Mouse (Mus musculus): ENCODE measurements around the gene Ttc12.

Gene Ttc12

GRCm38 (mm10) chr9:49488912-49489895, 3.2 kb upstream of the Ttc12 start:
- peak; percentile 84 for DNase-seq

- DNase-seq, result no peak
Observed at GRCm38 (mm10) chr9:49488258-49488657, 2.2 kb upstream of the Ttc12 start.

- no peak for DNase-seq
Observed at GRCm38 (mm10) chr9:49487657-49487943, 1.6 kb upstream of the Ttc12 start.

GRCm38 (mm10) chr9:49486805-49487656, 1.0 kb upstream of the Ttc12 start:
- DNase-seq, result no peak

- DNase-seq, result peak; percentile 53
Observed at GRCm38 (mm10) chr9:49485250-49485891, 654 bp downstream of the Ttc12 start.

GRCm38 (mm10) chr9:49483316-49483715, 2.7 kb downstream of the Ttc12 start:
- DNase-seq, result no peak

- no peak for DNase-seq
Observed at GRCm38 (mm10) chr9:49472126-49472525, 13.9 kb downstream of the Ttc12 start.

GRCm38 (mm10) chr9:49470946-49471345, 15.1 kb downstream of the Ttc12 start:
- no peak for DNase-seq

- no peak for DNase-seq
Observed at GRCm38 (mm10) chr9:49470006-49470405, 16.0 kb downstream of the Ttc12 start.

- DNase-seq, result no peak
Observed at GRCm38 (mm10) chr9:49456136-49456535, 29.9 kb downstream of the Ttc12 start.

- no peak for DNase-seq
Observed at GRCm38 (mm10) chr9:49452396-49452795, 33.6 kb downstream of the Ttc12 start.

GRCm38 (mm10) chr9:49450491-49450890, 35.5 kb downstream of the Ttc12 start:
- no peak for DNase-seq

GRCm38 (mm10) chr9:49442621-49443020, 43.4 kb downstream of the Ttc12 start:
- no peak for DNase-seq

GRCm38 (mm10) chr9:49427478-49427877, 58.5 kb downstream of the Ttc12 start:
- no peak for DNase-seq

- no peak for DNase-seq
Observed at GRCm38 (mm10) chr9:49426921-49427320, 59.1 kb downstream of the Ttc12 start, which contains the start of gene Ankk1. Gene Ankk1, minus strand, starts transcription at chr9:49427021.

- no peak for DNase-seq
Observed at GRCm38 (mm10) chr9:49425585-49425984, 60.4 kb downstream of the Ttc12 start.

- DNase-seq, result no peak
Observed at GRCm38 (mm10) chr9:49423866-49424265, 62.2 kb downstream of the Ttc12 start.

- DNase-seq, result no peak
Observed at GRCm38 (mm10) chr9:49410621-49411020, 75.4 kb downstream of the Ttc12 start.

GRCm38 (mm10) chr9:49407028-49407427, 79.0 kb downstream of the Ttc12 start:
- peak; percentile 47 for DNase-seq

GRCm38 (mm10) chr9:49403711-49404110, 82.3 kb downstream of the Ttc12 start:
- DNase-seq, result no peak

- peak; percentile 12 for DNase-seq
Observed at GRCm38 (mm10) chr9:49396006-49396405, 90.0 kb downstream of the Ttc12 start.

- DNase-seq, result no peak
Observed at GRCm38 (mm10) chr9:49392242-49392641, 93.8 kb downstream of the Ttc12 start.
